ENCODE assay signal across 35 mouse cellular contexts in the genomic region with DNA sequence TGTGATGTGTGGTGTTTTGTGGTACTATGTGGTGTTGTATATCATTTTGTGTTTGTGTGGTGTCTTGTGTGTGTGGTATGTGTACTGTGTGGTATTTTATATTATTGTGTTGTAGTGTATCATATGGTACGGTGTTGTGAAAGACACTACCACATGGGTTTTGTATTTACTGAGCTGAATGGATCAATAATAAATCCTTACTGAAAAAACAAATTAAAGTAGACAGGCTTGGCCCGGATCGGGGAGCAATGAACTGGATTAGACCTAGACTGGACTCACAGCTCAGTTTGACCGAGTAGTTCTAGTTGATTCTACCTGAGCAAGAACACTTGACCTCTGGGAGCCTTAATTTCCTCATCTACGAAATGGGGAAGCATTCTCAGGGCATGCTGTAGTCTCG.
"Had no signal": no experiment of that assay in that cellular context is flagged by ENCODE, and none has a peak within 500 bp of the region (broad histone marks: within the 10 kb centered on the region; RNA-seq: fewer than 3 reads in every experiment).

No protein-coding gene starts in this region.

- H3K4me3 ChIP-seq: heart, embryonic 10.5 days; heart, embryonic 12.5 days; heart, embryonic 13.5 days; heart, embryonic 15.5 days; hindbrain, embryonic 10.5 days; hindbrain, embryonic 12.5 days; hindbrain, embryonic 13.5 days; hindbrain, embryonic 15.5 days; intestine, embryonic 15.5 days; kidney, embryonic 15.5 days; layer of hippocampus, adult 2 months had no signal

- H3K9ac ChIP-seq: heart, embryonic 12.5 days; heart, embryonic 13.5 days; heart, embryonic 15.5 days; hindbrain, embryonic 12.5 days; hindbrain, embryonic 13.5 days; hindbrain, embryonic 14.5 days; hindbrain, embryonic 15.5 days; intestine, embryonic 15.5 days; kidney, embryonic 15.5 days had no signal

- H3K27ac ChIP-seq: heart, embryonic 10.5 days; heart, embryonic 13.5 days; heart, embryonic 15.5 days; hindbrain, embryonic 10.5 days; hindbrain, embryonic 12.5 days; hindbrain, embryonic 13.5 days; hindbrain, embryonic 14.5 days; hindbrain, embryonic 15.5 days; hindbrain, postnatal 0 days; intestine, embryonic 15.5 days; kidney, embryonic 15.5 days; kidney, postnatal 0 days had no signal

- H3K9me3 ChIP-seq: heart, embryonic 10.5 days; heart, embryonic 12.5 days; heart, embryonic 13.5 days; heart, embryonic 15.5 days; hindbrain, embryonic 10.5 days; hindbrain, embryonic 12.5 days; hindbrain, embryonic 13.5 days; hindbrain, embryonic 15.5 days; intestine, embryonic 15.5 days; kidney, embryonic 15.5 days had no signal

- H3K27me3 ChIP-seq: heart, embryonic 12.5 days; heart, embryonic 13.5 days; heart, embryonic 15.5 days; hindbrain, embryonic 12.5 days; hindbrain, embryonic 13.5 days; hindbrain, embryonic 15.5 days; intestine, embryonic 15.5 days; kidney, embryonic 15.5 days had no signal

- DNase-seq: heart, postnatal 10 days; heart, postnatal 14 days; heart, postnatal 36 days; heart, postnatal 4 days; kidney, adult 11 months; kidney, adult 18-20 months; kidney, adult 2 months; kidney, adult 8-10 months; kidney, adult 9 months; kidney, postnatal 10 days; kidney, postnatal 14 days; kidney, postnatal 25 days; kidney, postnatal 36 days; kidney, postnatal 4 days; layer of hippocampus, adult 9-11 months; layer of hippocampus, postnatal 36 days had no signal

- H3K36me3 ChIP-seq: heart, embryonic 15.5 days; hindbrain, embryonic 12.5 days; hindbrain, embryonic 13.5 days; hindbrain, embryonic 15.5 days; intestine, embryonic 15.5 days had no signal

- ATAC-seq: hindbrain, embryonic 16.5 days; hindbrain, postnatal 0 days; inflammation-experienced regulatory T-cells, adult 6 months; intestine, embryonic 15.5 days; intestine, embryonic 16.5 days; intestine, postnatal 0 days had no signal

- H3K4me2 ChIP-seq: heart, embryonic 11.5 days; heart, embryonic 12.5 days; heart, embryonic 13.5 days; heart, embryonic 15.5 days; hindbrain, embryonic 12.5 days; hindbrain, embryonic 13.5 days; hindbrain, embryonic 14.5 days; hindbrain, embryonic 15.5 days; intestine, embryonic 15.5 days; kidney, embryonic 15.5 days had no signal
